Mouse (Mus musculus): ENCODE measurements around the gene Tnfrsf8.

- TF ChIP-seq CTCF (IDR thresholded peaks at IDR 0.05; ENCODE audit: low read depth) (no peak), EP300 (IDR thresholded peaks at IDR 0.05; ENCODE audit: low read depth) (no peak)
Observed at GRCm38 (mm10) chr4:145220001-145220400, 95.0 kb downstream of the Tnfrsf8 start.

Data from liver, embryonic 14.5 days (tissue).